Mouse (Mus musculus) heart, postnatal 25 days (tissue): ENCODE measurements around the gene Sgsm2. TPM values are rescaled to one million over a fixed set of nuclear protein-coding genes. Genes with fewer than 3 reads are reported as not detected.

ENCODE experiments used
- DNase-seq: peaks from one replicate; pipeline ENCODE4 v3.0.0; 2022; ENCODE audit warnings: low spot score
- intact Hi-C: fragments of 180-260 bp; cut with DNase I; formaldehyde crosslinking; loops from one replicate; pipeline ENCODE4 v1.15.1; 2025
- total RNA-seq, 2 experiments: library from RNA; stranded (reverse); gene quantifications; 2 replicates each; pipeline ENCODE4 v1.2.3; 2021

Sgsm2 gene
- total RNA-seq, 2 experiments from 2014 or later, result 4.8 to 6.7 TPM

- DNase-seq, result peak; percentile 34
- intact Hi-C loops, result no loop called here
Observed at GRCm38 (mm10) chr11:74895980-74896900, 620 bp downstream of the Sgsm2 start.

GRCm38 (mm10) chr11:74894619-74895018, 2.2 kb downstream of the Sgsm2 start:
- intact Hi-C loops, result no loop called here
- no peak for DNase-seq

DNA sequence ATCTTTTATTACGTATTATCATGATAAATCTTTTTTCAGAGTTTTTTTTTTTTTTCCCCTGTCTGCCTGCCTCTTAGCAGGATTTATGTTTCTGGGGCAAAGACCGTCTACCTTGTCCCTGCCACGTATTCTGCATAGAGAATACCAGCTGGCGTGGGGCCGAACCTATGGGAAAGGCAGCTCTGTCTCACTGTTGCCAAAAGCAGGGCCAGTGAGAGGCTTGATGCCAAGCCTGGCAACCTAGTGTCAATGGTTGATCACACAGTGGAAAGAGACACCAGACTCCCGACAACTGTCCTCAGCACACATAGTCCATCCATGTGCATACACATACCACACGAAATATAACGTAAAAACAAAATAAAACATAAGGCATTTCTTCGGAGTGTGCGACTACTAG, 13.8 kb downstream of the Sgsm2 start:
- intact Hi-C loops, result no loop called here
- DNase-seq, result no peak

- intact Hi-C loops, result no loop called here
- no peak for DNase-seq
Observed at GRCm38 (mm10) chr11:74881979-74882378, 14.9 kb downstream of the Sgsm2 start.

- intact Hi-C loops, result no loop called here
- DNase-seq, result no peak
Observed at GRCm38 (mm10) chr11:74880999-74881398, 15.9 kb downstream of the Sgsm2 start.

DNA sequence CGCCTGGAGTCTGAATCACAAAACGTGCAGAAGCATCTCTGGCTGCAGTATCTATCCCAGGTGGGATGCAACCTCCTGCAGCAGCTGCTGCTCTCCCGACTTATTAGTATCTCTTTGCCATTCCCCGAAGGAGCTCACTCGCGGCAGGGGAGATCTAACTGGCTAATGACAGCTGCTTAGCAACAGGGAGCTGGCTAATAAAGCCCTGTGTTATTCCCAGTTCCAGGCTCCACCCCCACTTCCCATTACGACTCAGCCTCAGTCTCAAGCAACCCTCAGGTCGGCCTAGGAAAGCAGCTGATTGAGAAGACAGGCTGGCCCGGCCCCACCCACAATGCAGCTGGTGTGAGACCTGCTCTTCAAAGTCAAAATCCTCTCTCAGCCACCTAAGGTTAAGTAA, 20.1 kb downstream of the Sgsm2 start:
- DNase-seq, result peak; percentile 44
- intact Hi-C loops, result no loop called here

GRCm38 (mm10) chr11:74874630-74875029, 22.2 kb downstream of the Sgsm2 start:
- no peak for DNase-seq
- intact Hi-C loops, result no loop called here

DNA sequence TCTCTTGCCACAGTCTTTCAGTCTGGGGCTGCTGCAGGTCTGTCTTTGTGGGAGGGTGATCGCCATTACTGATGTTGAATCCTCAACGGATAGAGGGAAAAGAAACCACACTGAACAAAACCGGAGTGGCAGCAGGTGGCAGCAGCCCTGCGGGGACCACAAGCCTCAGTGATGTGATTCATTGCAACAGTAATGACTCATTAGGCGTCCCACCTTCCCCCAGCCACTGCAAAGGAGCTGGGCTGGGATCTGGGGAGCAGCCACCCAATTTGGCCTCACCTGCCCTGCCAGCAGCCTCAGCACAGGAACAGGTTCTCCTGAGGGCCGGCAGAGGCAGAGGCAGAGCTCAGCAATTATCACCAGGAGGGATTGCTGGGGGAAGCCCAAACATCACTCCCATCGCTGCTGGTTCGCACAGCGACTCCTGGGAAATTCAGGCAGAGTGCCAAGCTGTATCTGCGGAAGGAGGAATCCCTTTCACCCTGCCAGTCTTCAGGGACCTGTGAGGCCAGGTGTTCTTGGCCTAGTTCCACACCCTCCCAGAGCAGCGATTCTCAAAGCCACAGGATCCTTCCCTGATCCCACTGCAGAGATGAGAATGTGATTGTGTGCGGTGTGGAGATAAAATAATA, 25.8 kb downstream of the Sgsm2 start:
- DNase-seq, result no peak
- intact Hi-C loops, result no loop called here

- DNase-seq, result no peak
- intact Hi-C loops, result no loop called here
Observed at GRCm38 (mm10) chr11:74870544-74870943, 26.3 kb downstream of the Sgsm2 start.

- intact Hi-C loops, result no loop called here
- no peak for DNase-seq
Observed at GRCm38 (mm10) chr11:74869603-74870002, 27.3 kb downstream of the Sgsm2 start.

DNA sequence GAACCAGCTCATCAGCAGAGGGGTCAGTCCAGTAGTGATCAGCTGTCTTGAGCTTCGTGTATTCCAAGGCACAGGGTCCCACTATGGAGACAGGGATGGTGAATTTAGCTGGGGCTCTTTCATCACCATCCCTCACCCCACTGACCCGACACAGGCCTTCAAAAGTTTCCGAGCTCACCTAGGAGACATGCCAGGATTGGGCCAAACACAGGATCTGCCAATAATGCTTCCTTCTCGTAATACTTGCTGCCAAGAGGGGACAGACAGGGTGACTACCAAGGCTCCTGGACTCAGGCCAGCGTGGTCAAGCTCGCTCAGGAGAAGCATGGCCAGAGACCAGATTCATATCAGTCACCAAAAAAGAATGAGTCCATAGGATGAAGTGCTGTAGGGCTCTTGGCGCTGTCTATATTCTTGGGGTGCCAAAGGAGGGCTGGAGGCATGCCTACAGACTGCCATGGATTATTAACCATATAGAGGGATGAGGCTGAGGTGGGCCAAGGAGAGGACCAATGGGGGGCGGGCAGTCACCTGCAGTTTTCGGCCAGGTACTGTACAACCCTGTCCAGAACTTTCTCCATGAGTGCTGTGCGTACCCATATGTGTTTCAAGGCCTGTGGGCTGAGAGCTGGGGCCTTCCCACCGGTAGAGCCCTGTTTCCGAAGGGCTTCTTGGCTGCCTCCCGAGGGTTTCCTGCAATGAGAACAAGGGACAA, 28.7 kb downstream of the Sgsm2 start:
- intact Hi-C loops, result no loop called here
- DNase-seq, result no peak

DNA sequence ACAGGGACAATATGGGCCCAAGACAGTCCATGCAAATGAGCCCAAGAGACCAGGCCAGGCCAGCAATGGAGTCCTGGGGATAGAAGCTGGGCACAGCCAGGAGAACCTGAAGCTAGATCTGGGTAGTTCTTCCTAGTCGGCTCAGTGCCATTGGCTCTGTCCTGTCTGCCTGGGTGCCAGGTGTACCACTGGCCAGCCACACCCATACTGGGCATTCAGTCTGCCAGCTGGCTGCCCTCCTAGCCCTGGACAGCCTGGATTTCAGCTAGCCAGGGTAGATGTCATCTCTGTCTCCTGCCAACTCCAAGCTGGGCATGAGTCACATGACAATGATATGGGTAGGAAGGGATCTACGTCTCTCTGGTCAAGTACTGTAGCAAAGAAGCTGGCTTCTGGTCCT, 29.7 kb downstream of the Sgsm2 start:
- intact Hi-C loops, result no loop called here
- peak; percentile 64 for DNase-seq

DNA sequence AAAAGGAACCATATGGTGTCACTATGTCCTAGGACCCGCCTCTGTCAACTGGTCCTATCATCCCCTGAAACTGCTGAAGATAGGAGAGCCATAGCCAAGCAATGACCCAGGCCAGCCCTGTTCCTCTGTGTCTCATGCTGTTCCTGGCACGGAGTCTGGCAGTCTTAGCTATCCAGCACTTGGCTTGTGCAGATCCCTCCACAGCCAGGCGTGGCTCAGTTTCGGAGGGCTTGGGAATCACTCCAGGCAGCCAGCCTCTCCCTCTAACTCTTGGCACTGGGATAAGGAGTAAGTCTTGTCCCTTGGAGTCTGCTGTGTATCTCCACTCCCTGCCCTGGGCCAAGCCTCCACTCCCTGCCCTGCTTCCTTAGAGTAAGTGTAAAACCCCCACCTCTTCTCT, 30.2 kb downstream of the Sgsm2 start:
- DNase-seq, result peak; percentile 85
- intact Hi-C loops, result no loop called here

- intact Hi-C loops, result no loop called here
- no peak for DNase-seq
Observed at GRCm38 (mm10) chr11:74865252-74865651, 31.6 kb downstream of the Sgsm2 start.

DNA sequence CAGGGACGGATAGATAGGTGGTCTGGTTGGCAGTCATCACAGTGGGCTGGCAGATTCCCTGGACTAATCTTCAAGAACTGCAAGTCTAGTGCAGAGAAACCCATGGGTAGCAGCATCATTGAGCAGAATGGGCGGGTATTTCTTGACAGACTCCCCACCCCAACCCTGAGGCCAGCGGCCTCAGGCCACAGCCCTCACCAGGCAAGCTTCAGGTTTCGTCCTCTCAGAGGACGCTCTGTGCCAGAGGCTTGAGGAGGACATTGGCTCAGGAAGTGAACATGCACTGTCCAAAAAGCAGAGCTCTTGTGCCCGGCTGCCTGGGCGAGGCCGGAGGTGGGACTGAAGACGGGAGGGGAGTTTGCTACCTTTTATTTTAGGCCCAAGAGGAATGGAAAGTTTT, 32.4 kb downstream of the Sgsm2 start:
- intact Hi-C loops, result no loop called here
- DNase-seq, result no peak

- no peak for DNase-seq
- intact Hi-C loops, result no loop called here
Observed at GRCm38 (mm10) chr11:74863471-74863870, 33.4 kb downstream of the Sgsm2 start.

DNA sequence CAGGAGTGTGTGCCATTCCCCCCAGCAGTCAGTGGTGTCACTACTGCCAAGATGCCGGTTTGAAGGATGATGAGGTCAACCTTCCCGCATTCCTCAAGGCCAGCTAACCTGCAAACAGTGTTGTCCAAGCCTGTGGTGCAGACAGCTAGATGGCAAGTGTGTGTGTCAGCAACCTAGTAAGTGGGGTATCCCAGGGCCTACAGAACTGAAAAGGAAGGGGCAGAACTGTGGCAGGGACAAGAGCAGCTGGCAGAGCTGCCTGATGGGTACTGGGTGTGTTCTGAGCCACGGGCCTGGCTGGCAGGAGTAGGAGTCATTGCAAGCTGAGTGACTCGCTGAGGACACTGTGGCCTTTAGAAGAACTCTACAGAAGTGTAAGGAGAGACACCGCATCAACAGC, 34.7 kb downstream of the Sgsm2 start:
- intact Hi-C loops, result no loop called here
- no peak for DNase-seq

GRCm38 (mm10) chr11:74857756-74858155, 39.1 kb downstream of the Sgsm2 start:
- no peak for DNase-seq
- intact Hi-C loops, result no loop called here

DNA sequence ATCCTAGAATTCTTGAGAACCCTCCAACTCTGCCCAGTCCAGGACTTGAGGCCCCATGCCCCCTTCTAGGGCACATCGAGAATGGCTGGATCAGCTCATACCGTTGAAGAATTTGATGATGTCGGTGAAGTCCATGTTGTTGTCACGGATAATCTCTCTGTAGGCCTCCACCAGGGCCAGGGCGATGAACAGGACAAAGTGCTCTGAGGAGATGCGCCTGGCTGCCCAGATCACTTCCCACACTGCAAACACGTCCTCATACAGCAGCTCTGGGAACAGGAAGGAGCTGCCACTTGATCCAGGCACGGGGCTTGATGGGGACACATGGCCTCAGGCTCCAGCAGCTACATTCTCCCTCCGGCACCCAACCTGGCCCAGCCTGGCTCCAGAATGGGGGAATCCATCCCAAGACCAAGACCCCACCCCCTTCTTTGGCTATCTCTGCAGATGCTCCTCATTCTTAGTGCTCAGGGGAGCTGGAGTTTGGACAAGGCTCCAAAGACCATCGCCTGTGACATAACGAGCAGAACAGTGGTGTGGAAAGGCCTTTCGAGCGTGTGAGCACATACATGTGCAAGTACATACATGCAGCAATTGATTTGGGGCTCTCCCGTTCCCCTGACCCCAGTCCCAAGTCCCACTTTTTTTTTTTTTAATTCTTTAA, 45.7 kb downstream of the Sgsm2 start:
- intact Hi-C loops, result no loop called here
- no peak for DNase-seq

DNA sequence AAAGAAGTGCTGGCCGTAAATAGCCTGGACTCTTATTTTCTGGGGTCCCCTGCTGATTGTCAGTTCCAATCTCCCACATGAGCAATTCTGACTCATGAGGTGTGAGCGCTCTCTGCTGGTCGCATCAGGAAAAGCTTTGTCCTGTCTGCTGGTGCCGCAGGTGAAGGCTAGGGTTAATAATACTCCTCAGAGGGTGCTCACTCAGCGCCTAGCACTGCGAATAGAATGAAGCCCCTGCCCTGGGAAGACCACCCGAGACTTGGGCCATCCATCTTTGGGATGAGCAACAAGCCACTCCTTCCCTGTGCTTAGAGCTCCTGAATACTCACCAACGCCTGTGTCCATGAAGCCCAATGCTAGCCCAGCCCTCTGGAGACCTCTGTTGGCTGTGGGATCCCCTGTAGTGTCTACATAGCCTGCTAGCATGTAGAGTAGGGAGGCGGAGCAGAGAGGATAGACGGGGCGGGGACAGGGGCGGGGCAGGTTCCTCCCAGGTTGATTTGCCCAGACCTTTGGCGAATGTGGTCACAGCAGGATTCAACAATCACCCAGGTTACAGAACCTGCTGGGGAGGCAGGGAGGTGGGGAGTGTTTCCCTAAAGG, 48.8 kb downstream of the Sgsm2 start:
- intact Hi-C loops, result loop anchor here (1.0 kb wide), 1 partner anchor 28 kb away; no protein-coding TSS in a partner anchor
- no peak for DNase-seq
